Mouse (Mus musculus) right cerebral cortex, adult 18-20 months (tissue): ENCODE measurements around the gene Ugt1a7c.

Source experiments
- DNase-seq: peaks from one replicate; pipeline ENCODE4 v3.0.0; 2022; ENCODE audit warnings: mixed read lengths

The Ugt1a7c gene

DNA sequence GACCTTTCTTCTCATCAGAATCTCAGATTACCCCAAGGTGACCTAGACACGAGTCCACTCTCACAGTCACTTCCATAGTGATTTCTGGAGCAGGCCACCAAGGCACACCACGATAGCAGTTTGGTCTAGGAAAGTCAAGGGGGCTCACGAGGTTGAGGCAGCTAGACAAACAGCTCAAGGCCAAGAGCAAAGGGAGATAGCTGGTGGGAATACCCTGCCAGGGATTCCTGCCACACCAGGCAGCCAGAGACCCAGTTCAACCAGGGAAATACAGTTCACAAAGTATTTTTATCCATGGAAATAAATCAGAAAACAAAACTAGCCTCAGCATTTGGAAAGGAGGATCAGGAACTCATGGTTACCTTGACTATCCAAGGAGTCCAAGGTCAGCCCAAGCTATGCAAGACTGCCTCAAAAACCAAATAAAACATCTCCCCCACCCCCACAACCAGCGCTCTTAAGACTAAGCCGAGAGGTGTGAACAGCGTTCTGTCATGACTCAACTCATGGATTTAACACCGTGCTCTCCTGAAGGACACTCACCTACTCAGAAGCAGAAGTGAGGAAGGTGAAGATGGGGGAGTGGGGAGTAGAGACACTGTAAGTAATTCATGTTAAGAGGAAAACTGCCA lies 169.5 kb downstream of the Ugt1a7c start:
- DNase-seq, result no peak

DNA sequence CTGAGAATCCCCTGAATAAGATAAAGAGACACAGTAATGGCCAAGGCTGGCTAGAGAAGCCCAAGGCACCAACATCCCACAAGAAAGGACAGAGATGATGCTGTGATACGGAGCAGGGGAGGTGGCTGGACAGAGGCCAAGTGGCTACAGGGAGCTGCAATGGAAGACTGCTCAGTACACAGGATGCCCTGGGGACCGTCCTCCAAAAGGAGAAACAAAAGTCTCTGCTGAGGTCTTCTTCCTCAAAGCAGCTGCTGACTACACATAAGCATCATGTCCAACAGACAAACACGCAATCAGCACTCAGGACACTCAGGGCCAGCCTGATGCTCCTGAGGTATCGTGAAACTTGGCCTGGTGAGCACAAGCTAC lies 170.0 kb downstream of the Ugt1a7c start:
- DNase-seq, result no peak

DNA sequence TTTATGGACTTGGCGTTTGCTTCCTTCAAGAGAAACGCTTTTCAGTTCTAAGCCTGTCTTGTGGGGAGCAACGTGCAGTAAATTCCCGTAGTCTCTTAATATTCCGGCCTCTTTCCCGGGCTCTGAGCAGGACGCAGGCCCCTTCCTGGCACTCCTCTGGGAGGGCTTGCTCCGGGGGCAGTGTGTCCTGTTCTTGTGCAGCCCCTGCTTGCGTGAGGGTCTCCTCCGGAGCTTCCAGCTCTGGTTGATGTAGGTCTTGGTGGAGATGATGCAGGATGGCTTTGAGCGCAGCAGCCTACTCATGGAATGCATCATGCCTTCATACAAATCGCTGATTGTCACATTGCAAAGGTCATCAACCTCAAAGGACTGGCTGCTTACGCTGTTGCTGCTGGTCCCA lies 171.3 kb downstream of the Ugt1a7c start:
- no peak for DNase-seq

DNA sequence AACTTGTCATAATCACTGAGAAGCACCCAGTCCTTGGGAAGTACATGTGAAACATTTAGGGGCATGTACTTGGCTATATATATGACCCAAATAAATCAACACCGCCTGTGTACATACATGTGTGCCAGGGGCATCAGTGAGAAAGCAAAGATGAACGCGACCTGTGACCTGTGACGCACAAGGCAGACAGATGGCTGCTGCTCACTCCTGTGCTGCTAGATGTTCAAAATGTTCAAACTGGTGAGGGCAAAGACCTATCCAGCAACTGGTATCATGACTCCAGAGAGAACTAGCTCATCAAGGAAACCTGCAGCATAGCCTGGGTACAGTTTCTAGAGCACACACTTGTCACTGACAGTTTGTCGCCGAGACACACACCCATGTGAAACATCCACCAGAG lies 172.6 kb downstream of the Ugt1a7c start:
- no peak for DNase-seq

DNA sequence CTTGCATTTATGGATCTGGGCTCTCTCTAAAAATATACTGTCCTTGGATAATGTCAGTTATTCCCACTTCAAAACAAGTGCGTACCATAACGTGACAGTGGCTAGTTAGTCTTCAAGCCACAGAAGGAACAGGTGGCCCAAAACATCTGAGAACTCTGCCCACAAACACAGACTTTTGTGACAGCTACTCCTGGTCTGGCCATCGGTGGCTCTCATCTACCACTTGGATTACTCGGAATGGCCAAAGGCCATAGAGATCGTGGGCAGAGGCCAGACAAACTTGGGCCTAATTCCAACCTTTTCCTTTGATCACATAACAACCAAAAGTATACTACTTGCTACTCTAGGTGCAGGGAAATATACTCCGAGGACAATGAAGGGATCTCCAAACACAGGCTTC lies 173.2 kb downstream of the Ugt1a7c start:
- DNase-seq, result no peak
